In genomic region chr9:40793581-40793980, GRCm38 (mm10) we compare ENCODE assay signal across 12 mouse cellular contexts.
"Had no signal": no experiment of that assay in that cellular context is flagged by ENCODE, and none has a peak within 500 bp of the region (broad histone marks: within the 10 kb centered on the region; RNA-seq: fewer than 3 reads in every experiment).

No protein-coding gene starts in this region.

- H3K4me3 ChIP-seq: megakaryocyte, embryonic 14.5 days; midbrain, embryonic 13.5 days; midbrain, embryonic 15.5 days; neural tube, embryonic 12.5 days had no signal

- DNase-seq: lung, adult 18-20 months; lung, embryonic 14.5 days; lung, postnatal 10 days; lung, postnatal 36 days; right cerebral cortex, postnatal 14 days; thymus, adult 18-20 months; thymus, postnatal 14 days; thymus, postnatal 4 days had no signal

- H3K36me3 ChIP-seq: midbrain, embryonic 13.5 days; midbrain, embryonic 15.5 days; neural tube, embryonic 12.5 days had no signal

- H3K27me3 ChIP-seq: megakaryocyte, embryonic 14.5 days; midbrain, embryonic 13.5 days; midbrain, embryonic 15.5 days; neural tube, embryonic 12.5 days had no signal

- H3K4me1 ChIP-seq: midbrain, embryonic 15.5 days; neural tube, embryonic 12.5 days had no signal

- H3K9me3 ChIP-seq: megakaryocyte, embryonic 14.5 days; midbrain, embryonic 13.5 days; midbrain, embryonic 15.5 days; neural tube, embryonic 12.5 days had no signal
